13 mouse cellular contexts compared by ENCODE assay signal in the genomic region with DNA sequence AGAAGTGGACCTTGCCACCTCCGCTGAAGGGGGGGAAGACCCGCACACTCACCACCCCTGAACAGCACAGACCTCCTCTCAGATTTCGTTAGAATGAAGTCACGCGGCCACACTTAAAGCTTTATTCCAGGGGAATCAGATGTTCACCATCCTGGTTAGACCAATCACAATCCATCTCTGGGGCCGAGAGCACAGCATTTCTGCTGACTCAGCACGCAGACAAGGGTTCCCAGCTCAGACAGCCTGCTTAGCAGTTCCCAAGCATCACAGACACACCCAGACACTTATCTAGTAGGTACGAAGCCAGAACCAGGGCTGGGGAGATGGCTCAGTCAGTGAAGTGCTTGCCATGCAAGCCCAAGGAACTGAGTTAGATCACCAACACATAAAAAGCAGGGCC.
"Had no signal": no experiment of that assay in that cellular context is flagged by ENCODE, and none has a peak within 500 bp of the region (broad histone marks: within the 10 kb centered on the region; RNA-seq: fewer than 3 reads in every experiment).

No protein-coding gene starts in this region.

- DNase-seq: kidney, postnatal 14 days; liver, embryonic 13.5 days; liver, postnatal 0 days; lung, postnatal 14 days; thymus, adult 2 months; thymus, postnatal 36 days had no signal

- H3K4me3 ChIP-seq: kidney, embryonic 15.5 days; limb, embryonic 10.5 days; liver, embryonic 13.5 days; lung, embryonic 15.5 days; midbrain, embryonic 13.5 days; myocyte; neural tube, embryonic 15.5 days had no signal

- H3K27me3 ChIP-seq: kidney, embryonic 15.5 days; liver, embryonic 13.5 days; lung, embryonic 15.5 days; midbrain, embryonic 13.5 days; neural tube, embryonic 15.5 days had no signal

- H3K9ac ChIP-seq: kidney, embryonic 15.5 days; liver, embryonic 13.5 days; liver, postnatal 0 days; lung, embryonic 15.5 days; midbrain, embryonic 13.5 days; neural tube, embryonic 15.5 days had no signal

- H3K4me1 ChIP-seq: midbrain, embryonic 13.5 days; neural tube, embryonic 15.5 days had no signal

- ATAC-seq: liver, postnatal 0 days; midbrain, embryonic 13.5 days had no signal

- H3K4me2 ChIP-seq: kidney, embryonic 15.5 days; liver, embryonic 13.5 days; lung, embryonic 15.5 days; midbrain, embryonic 13.5 days; neural tube, embryonic 15.5 days had no signal

- H3K36me3 ChIP-seq: kidney, embryonic 15.5 days; limb, embryonic 10.5 days; liver, embryonic 13.5 days; lung, embryonic 15.5 days; midbrain, embryonic 13.5 days; neural tube, embryonic 15.5 days had no signal

- H3K9me3 ChIP-seq: kidney, embryonic 15.5 days; limb, embryonic 10.5 days; liver, embryonic 13.5 days; lung, embryonic 15.5 days; midbrain, embryonic 13.5 days; neural tube, embryonic 15.5 days had no signal

- H3K27ac ChIP-seq: kidney, embryonic 15.5 days; limb, embryonic 10.5 days; liver, embryonic 13.5 days; lung, embryonic 15.5 days; macrophage; midbrain, embryonic 13.5 days; neural tube, embryonic 15.5 days had no signal
